Mouse (Mus musculus) limb, embryonic 11.5 days (tissue): ENCODE measurements around the gene Tspan8. TPM values are rescaled to one million over a fixed set of nuclear protein-coding genes. Genes with fewer than 3 reads are reported as not detected.

Source experiments
- ATAC-seq: fragments of 200-750 bp; cut with Nextera tagmentation; 2 replicates; pipeline ENCODE4 v1.8.0; 2017; ENCODE audit warnings: low read depth; ENCODE audit not compliant: insufficient number of reproducible peaks, low FRiP score, low TSS enrichment
- DNase-seq: peaks from one replicate; pipeline ENCODE4 v3.0.0-alpha.2; 2015; ENCODE audit warnings: low spot score
- H3K27ac ChIP-seq: fragments of 300-500 bp; sonication (generic); replicated peaks from 2 replicates; pipeline ENCODE4 v1.5.1; 2014; ENCODE audit warnings: low read depth, mild to moderate bottlenecking, low read length
- H3K27me3 ChIP-seq: fragments of 300-500 bp; sonication (generic); 2 replicates; pipeline ENCODE4 v1.6.1; 2014; ENCODE audit warnings: mild to moderate bottlenecking, low read length, mixed read lengths; ENCODE audit not compliant: control insufficient read depth, insufficient read depth
- H3K36me3 ChIP-seq: fragments of 300-500 bp; sonication (generic); 2 replicates; pipeline ENCODE4 v1.6.1; 2014; ENCODE audit warnings: mild to moderate bottlenecking, low read length, moderate library complexity, mixed read lengths; ENCODE audit not compliant: control insufficient read depth, insufficient read depth
- H3K4me1 ChIP-seq: fragments of 300-500 bp; sonication (generic); 2 replicates; pipeline ENCODE4 v1.6.1; 2014; ENCODE audit warnings: low read length, mixed read lengths; ENCODE audit not compliant: control insufficient read depth, insufficient read depth
- H3K4me2 ChIP-seq: fragments of 300-500 bp; sonication (generic); 2 replicates; pipeline ENCODE4 v1.6.1; 2014; ENCODE audit warnings: low read depth, mild to moderate bottlenecking, moderate library complexity; ENCODE audit not compliant: severe bottlenecking
- H3K4me3 ChIP-seq: fragments of 300-500 bp; sonication (generic); 2 replicates; pipeline ENCODE4 v1.5.1; 2014; ENCODE audit warnings: low read depth, low read length
- H3K9ac ChIP-seq: fragments of 300-500 bp; sonication (generic); 2 replicates; pipeline ENCODE4 v1.6.1; 2014; ENCODE audit warnings: mild to moderate bottlenecking, low read length
- H3K9me3 ChIP-seq: fragments of 300-500 bp; sonication (generic); 2 replicates; pipeline ENCODE4 v1.6.1; 2016; ENCODE audit warnings: low read length; ENCODE audit not compliant: control insufficient read depth
- WGBS: fragments of 180-500 bp; shearing (Covaris S2); extraction: QIAGEN DNeasy Blood & Tissue Kit; methylation state at CpG from one replicate; pipeline ENCODE4 v1.1.7; 2014; 5-methylcytosine and 5-hydroxymethylcytosine counted together
- polyA plus RNA-seq: library from polyadenylated mRNA; unstranded; fragments of >200 nt; fragmentation: Nextera tagmentation; extraction: Ambion mirVana; gene quantifications from 2 replicates; pipeline ENCODE4 v1.2.1, GENCODE M21; 2014

The Tspan8 gene
- polyA plus RNA-seq, 1 experiment from 2014 or later, result 0.39 TPM

DNA sequence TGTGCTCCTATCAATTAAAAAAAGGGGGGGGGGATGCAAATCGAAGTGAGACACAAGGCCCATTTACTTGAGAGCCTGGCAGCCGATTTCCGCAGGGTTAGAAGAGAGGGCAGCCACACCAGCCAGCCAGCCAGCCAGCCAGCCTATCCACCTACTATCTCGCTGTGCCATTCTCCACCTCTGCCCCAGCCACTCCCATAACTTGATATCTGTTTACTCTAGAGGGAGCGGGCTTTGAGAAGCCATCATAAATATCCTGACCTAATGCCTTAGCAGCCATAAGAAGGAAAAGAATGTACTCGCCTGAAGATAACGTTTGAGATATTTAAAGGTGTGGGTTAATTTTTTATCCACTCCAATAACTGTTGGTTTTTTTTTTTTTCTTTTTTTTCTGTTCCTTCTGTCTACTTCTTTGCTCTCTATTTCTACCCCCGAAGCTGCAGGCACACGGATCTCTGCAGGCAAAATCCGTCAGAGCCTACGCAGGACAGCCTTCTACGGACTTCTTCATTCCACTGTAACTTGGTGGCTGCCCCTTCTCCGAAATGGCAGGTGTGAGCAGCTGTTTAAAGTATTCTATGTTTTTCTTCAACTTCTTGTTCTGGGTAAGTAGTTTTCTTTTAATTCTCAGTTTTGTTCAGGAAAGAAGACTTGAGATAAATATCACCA lies 558 bp downstream of the Tspan8 start:
- Histone ChIP-seq H3K4me2 (no peak overlapping the region), H3K27ac (no peak overlapping the region), H3K4me1 (no peaks in the 10 kb centered on the region), H3K27me3 (no peaks in the 10 kb centered on the region), H3K9ac (no peak overlapping the region), H3K4me3 (no peak overlapping the region), H3K9me3 (no peaks in the 10 kb centered on the region), H3K36me3 (no peaks in the 10 kb centered on the region)
- DNase-seq (no peak), ATAC-seq (no peak)
- WGBS, result 67% methylated on average over 13 of the region's 13 CpGs

DNA sequence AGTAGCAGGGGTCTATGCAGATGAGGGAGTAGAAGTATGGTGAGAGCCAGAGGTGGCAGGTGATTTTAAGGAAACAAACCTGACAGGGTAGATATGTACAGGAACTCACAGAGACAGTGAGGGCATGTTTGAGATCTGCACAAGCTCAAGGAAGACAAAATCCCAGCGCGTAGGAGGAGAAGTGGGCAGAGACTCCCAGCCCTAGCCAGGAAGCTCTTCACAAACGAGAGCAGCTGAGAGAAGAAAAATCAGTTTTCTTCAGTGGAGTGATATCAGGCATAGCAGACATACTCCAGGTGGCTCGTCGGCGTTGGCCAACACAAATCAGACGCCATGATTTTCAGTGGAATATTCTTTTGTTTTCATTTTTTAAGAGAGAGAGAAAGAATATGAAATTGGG lies 8.7 kb downstream of the Tspan8 start:
- H3K4me1 ChIP-seq, result no peaks in the 10 kb centered on the region
- H3K36me3 ChIP-seq, result no peaks in the 10 kb centered on the region
- DNase-seq, result no peak
- H3K27ac ChIP-seq, result no peak overlapping the region
- H3K9me3 ChIP-seq, result no peaks in the 10 kb centered on the region
- no peak for ATAC-seq
- no peak overlapping the region for H3K4me2 ChIP-seq
- no peak overlapping the region for H3K9ac ChIP-seq
- no peaks in the 10 kb centered on the region for H3K27me3 ChIP-seq
- no peak overlapping the region for H3K4me3 ChIP-seq
- WGBS, result 88% methylated on average over 7 of the region's 7 CpGs

DNA sequence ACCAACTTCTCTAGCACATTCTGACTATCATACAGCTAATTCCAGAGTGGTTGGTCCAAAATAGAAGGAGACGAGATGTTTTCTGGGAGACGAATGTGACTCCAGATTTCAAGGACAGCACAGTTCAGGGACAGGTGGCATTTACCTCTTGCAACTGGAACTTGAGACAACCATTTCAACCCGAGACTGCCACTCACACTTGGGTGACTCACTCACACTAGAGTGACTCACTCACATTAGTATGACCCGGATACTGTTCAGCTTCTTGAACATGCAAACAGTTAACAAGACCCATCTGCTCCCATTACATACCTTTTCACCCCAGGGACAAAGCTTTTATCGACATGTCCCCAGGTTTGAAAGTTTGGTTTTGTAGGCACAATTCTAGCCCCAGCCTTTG lies 12.2 kb downstream of the Tspan8 start:
- Histone ChIP-seq H3K4me2 (no peak overlapping the region), H3K27me3 (no peaks in the 10 kb centered on the region), H3K4me1 (no peaks in the 10 kb centered on the region), H3K4me3 (no peak overlapping the region), H3K27ac (no peak overlapping the region), H3K36me3 (no peaks in the 10 kb centered on the region), H3K9ac (no peak overlapping the region), H3K9me3 (no peaks in the 10 kb centered on the region)
- DNase-seq (no peak), ATAC-seq (no peak)
- 92% methylated on average over 5 of the region's 5 CpGs for WGBS

DNA sequence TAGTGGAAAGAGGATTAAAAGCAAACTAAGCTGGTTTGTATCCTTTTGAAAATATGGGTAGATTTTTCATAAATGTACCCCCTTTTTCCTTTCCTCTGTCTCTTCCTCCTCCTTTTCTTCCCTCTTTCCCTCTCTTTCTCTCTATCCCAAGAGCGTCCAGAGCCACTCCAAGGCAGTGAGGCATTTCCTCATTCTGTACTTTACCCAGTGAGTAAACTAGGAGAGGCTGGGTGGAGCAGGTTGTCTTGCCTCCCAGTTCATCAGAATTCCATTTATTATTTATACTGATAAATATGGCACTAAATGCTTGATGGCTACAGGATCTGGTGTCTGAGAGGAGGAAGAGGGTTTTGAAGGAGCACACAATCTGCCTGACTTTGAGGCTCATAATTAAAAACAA lies 13.1 kb downstream of the Tspan8 start:
- 69% methylated on average over 1 of the region's 1 CpGs for WGBS
- no peak for ATAC-seq
- Histone ChIP-seq H3K4me2 (no peak overlapping the region), H3K27me3 (no peaks in the 10 kb centered on the region), H3K4me3 (no peak overlapping the region), H3K36me3 (no peaks in the 10 kb centered on the region), H3K4me1 (no peaks in the 10 kb centered on the region), H3K9me3 (no peaks in the 10 kb centered on the region), H3K9ac (no peak overlapping the region), H3K27ac (no peak overlapping the region)
- no peak for DNase-seq

DNA sequence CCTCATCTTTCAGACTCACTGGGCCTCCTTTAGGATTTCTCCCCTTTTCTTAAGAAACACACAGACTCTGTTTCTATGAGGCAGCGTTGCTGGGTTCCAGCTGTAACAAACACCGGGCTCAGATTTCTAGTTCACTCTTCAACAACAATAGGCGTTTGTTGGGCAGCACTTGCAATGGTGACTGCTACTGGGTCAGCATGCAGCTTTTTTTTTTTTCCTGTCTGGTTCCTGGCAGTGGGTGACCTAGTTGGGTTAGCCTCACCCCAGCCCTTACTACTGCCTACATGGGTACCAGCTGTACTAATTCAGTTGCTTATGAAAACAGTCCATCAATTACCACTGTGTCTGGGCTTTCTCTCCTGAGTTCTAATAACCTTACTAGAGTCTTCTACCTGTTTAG lies 14.1 kb downstream of the Tspan8 start:
- no peaks in the 10 kb centered on the region for H3K4me1 ChIP-seq
- H3K4me2 ChIP-seq, result no peak overlapping the region
- no peak for DNase-seq
- H3K27me3 ChIP-seq, result no peaks in the 10 kb centered on the region
- WGBS, result 62% methylated on average over 3 of the region's 3 CpGs
- no peaks in the 10 kb centered on the region for H3K9me3 ChIP-seq
- no peak for ATAC-seq
- no peak overlapping the region for H3K27ac ChIP-seq
- H3K36me3 ChIP-seq, result no peaks in the 10 kb centered on the region
- no peak overlapping the region for H3K9ac ChIP-seq
- no peak overlapping the region for H3K4me3 ChIP-seq

DNA sequence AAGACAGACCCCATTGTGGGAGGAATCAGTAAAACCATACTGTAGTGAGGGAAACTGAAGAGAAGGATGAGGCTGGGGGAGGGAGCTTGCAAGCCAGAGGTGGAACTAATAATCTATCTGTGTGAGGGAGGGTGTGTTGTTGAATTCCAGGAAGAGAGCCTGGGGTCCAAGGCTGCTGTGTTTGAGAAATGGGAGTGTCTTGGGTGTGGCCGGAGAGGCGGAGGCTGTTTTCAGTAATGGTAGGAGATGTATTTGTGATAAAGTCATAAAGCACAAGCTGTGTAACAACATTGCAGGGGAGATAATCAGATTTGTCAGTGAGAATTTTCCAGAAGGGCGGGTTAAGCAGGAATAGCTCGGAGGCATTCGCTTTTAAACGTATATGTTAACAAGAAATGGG lies 17.4 kb downstream of the Tspan8 start:
- H3K4me2 ChIP-seq, result no peak overlapping the region
- no peaks in the 10 kb centered on the region for H3K9me3 ChIP-seq
- no peaks in the 10 kb centered on the region for H3K4me1 ChIP-seq
- no peaks in the 10 kb centered on the region for H3K27me3 ChIP-seq
- DNase-seq, result no peak
- no peak overlapping the region for H3K27ac ChIP-seq
- no peak overlapping the region for H3K9ac ChIP-seq
- H3K36me3 ChIP-seq, result no peaks in the 10 kb centered on the region
- 80% methylated on average over 6 of the region's 6 CpGs for WGBS
- no peak for ATAC-seq
- no peak overlapping the region for H3K4me3 ChIP-seq

DNA sequence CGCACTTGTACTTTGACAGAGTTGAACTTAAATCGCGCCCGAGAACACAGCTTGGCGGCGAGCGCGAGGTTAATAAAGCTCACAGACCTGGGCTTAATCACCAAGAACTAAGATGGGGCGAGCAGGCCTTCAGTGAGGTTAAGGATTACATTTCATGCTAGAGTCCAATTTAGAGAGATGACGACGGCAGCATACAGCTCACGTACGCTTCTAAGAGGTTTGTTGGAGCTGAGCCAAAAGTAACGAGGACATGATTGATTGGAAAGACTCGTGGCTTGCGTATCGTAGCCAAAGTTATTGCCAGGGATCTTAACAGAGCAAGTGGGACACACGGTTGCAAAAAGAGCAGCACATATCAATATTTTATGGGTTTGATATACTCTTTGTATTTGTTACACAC lies 30.3 kb downstream of the Tspan8 start:
- 47% methylated on average over 18 of the region's 18 CpGs for WGBS
- peak; percentile 42 for DNase-seq

DNA sequence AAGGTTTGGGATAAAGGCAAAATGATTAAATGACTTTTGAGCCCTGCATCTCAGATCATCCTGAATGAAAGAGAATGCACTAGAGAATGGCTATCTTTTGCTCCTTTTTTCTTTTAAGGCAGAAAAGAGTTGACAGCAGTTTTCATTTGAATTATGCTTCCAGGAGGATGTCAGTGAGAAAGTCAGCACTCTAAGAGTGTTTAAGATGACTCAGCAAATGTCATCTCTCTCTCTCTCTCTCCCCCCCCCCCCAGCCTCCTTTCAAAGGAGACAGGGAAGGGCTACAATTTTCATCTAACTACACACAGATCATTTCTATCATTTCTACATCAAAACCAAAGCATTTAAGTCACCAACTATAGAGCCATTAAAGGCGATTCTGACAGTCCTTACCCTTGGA lies 31.9 kb downstream of the Tspan8 start:
- DNase-seq, result no peak
- Histone ChIP-seq H3K4me3 (no peak overlapping the region), H3K9ac (no peak overlapping the region), H3K4me2 (no peak overlapping the region), H3K9me3 (no peaks in the 10 kb centered on the region), H3K36me3 (no peaks in the 10 kb centered on the region), H3K27me3 (no peaks in the 10 kb centered on the region), H3K27ac (no peak overlapping the region), H3K4me1 (no peaks in the 10 kb centered on the region)
- WGBS, result 90% methylated on average over 1 of the region's 1 CpGs
- no peak for ATAC-seq

More for the DNA sequence above, 30.3 kb downstream of the Tspan8 start:
- Histone ChIP-seq H3K36me3 (no peaks in the 10 kb centered on the region), H3K27me3 (no peaks in the 10 kb centered on the region), H3K4me3 (no peak overlapping the region), H3K27ac (no peak overlapping the region), H3K9me3 (no peaks in the 10 kb centered on the region), H3K9ac (no peak overlapping the region), H3K4me1 (no peaks in the 10 kb centered on the region), H3K4me2 (no peak overlapping the region)
- ATAC-seq, result no peak
